Mouse (Mus musculus): ENCODE data around the gene B4galt4. TPM values are rescaled to one million over a fixed set of nuclear protein-coding genes. Genes with fewer than 3 reads are reported as not detected.
A peak's percentile ranks its signal among the peaks of the same experiment; 100 is the strongest.

The B4galt4 gene
- polyA plus RNA-seq, 1 experiment from 2014 or later, result 40.0 TPM

DNA sequence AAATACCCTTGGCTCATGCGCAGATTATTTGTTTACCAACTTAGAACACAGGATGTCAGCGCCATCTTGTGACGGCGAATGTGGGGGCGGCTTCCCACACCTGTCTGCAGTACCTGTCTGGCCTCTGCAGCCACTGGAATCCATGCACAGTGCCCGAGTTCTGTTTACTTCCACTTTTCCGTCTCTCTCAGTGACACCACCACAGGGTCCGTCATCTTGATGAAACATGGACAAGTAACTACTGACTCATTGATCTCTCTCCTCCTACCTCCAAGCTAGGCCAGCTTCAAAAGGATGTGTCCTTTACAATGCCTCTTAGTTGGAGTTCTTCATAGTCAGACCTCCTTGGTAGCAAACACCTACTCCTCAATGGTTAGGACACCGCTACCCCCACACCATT, 20.7 kb upstream of the B4galt4 start:
- ATAC-seq (ENCODE audit: low FRiP score) (no peak), DNase-seq (ENCODE audit: low spot score) (no peak)
- H3K4me1 ChIP-seq (replicated peaks; ENCODE audit: control insufficient read depth, insufficient read depth, low read length), result no peaks in the 10 kb centered on the region
- no peaks in the 10 kb centered on the region for H3K27me3 ChIP-seq (ENCODE audit: control insufficient read depth, insufficient read depth, low read length)
- no peak overlapping the region for H3K4me3 ChIP-seq (replicated peaks; ENCODE audit: low read length)
- H3K9me3 ChIP-seq (ENCODE audit: control insufficient read depth, low read length), result no peaks in the 10 kb centered on the region
- H3K4me2 ChIP-seq (replicated peaks), result no peak overlapping the region
- 95% methylated on average over 8 of the region's 9 CpGs for WGBS
- H3K36me3 ChIP-seq (replicated peaks; ENCODE audit: control insufficient read depth, insufficient read depth), result no peaks in the 10 kb centered on the region
- H3K27ac ChIP-seq, result no peak overlapping the region
- no peak overlapping the region for H3K9ac ChIP-seq

GRCm38 (mm10) chr16:38724256-38724655, 17.8 kb upstream of the B4galt4 start:
- Histone ChIP-seq H3K4me2 (replicated peaks) (no peak overlapping the region), H3K9ac (no peak overlapping the region), H3K27me3 (ENCODE audit: control insufficient read depth, insufficient read depth, low read length) (no peaks in the 10 kb centered on the region), H3K4me3 (replicated peaks; ENCODE audit: low read length) (no peak overlapping the region), H3K27ac (peak overlapping the region; percentile 43; the same call in 1 of the 2 replicates), H3K36me3 (replicated peaks; ENCODE audit: control insufficient read depth, insufficient read depth) (no peaks in the 10 kb centered on the region), H3K4me1 (replicated peaks; ENCODE audit: control insufficient read depth, insufficient read depth, low read length) (no peaks in the 10 kb centered on the region), H3K9me3 (ENCODE audit: control insufficient read depth, low read length) (no peaks in the 10 kb centered on the region)
- ATAC-seq (ENCODE audit: low FRiP score) (no peak), DNase-seq (ENCODE audit: low spot score) (no peak)
- WGBS, result 81% methylated on average over 8 of the region's 8 CpGs

DNA sequence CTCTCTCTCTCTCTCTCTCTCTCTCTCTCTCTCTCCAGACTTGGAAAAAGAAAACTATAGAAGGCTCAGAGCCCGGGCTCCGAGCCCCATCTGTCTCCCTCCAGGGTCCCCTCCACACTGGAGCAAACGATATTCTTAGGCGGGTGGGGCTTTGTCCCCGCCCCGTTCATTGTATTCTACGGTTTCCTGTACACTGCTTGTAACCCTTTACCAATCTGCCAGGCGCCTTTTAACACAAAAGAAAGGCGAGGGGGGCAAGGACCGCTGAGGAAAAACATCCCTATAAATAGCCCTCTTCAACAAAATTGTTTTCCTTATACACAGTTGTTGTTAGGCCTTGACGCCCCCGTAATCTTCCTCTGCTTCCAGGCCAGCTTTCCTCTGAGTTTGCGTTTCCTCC, 17.1 kb upstream of the B4galt4 start:
- H3K27ac ChIP-seq, result no peak overlapping the region

GRCm38 (mm10) chr16:38728576-38729132, 13.4 kb upstream of the B4galt4 start:
- Histone ChIP-seq H3K4me3 (replicated peaks; ENCODE audit: low read length) (no peak overlapping the region), H3K27ac (no peak overlapping the region), H3K9ac (no peak overlapping the region), H3K4me2 (replicated peaks) (no peak overlapping the region), H3K36me3 (replicated peaks; ENCODE audit: control insufficient read depth, insufficient read depth) (no peaks in the 10 kb centered on the region), H3K4me1 (replicated peaks; ENCODE audit: control insufficient read depth, insufficient read depth, low read length) (no peaks in the 10 kb centered on the region), H3K27me3 (ENCODE audit: control insufficient read depth, insufficient read depth, low read length) (no peaks in the 10 kb centered on the region), H3K9me3 (ENCODE audit: control insufficient read depth, low read length) (no peaks in the 10 kb centered on the region)
- ATAC-seq (ENCODE audit: low FRiP score) (no peak), DNase-seq (ENCODE audit: low spot score) (no peak)
- 94% methylated on average over 15 of the region's 15 CpGs for WGBS

More for the DNA sequence above, 17.1 kb upstream of the B4galt4 start:
- H3K4me2 ChIP-seq (replicated peaks), result no peak overlapping the region
- no peak overlapping the region for H3K9ac ChIP-seq
- WGBS, result 56% methylated on average over 13 of the region's 13 CpGs
- H3K4me3 ChIP-seq (replicated peaks; ENCODE audit: low read length), result no peak overlapping the region
- no peaks in the 10 kb centered on the region for H3K9me3 ChIP-seq (ENCODE audit: control insufficient read depth, low read length)
- no peak for DNase-seq (ENCODE audit: low spot score)
- no peak for ATAC-seq (ENCODE audit: low FRiP score)
- no peaks in the 10 kb centered on the region for H3K4me1 ChIP-seq (replicated peaks; ENCODE audit: control insufficient read depth, insufficient read depth, low read length)
- H3K36me3 ChIP-seq (replicated peaks; ENCODE audit: control insufficient read depth, insufficient read depth), result no peaks in the 10 kb centered on the region
- H3K27me3 ChIP-seq (ENCODE audit: control insufficient read depth, insufficient read depth, low read length), result no peaks in the 10 kb centered on the region

- Histone ChIP-seq H3K27ac (no peak overlapping the region), H3K9me3 (ENCODE audit: control insufficient read depth, low read length) (no peaks in the 10 kb centered on the region), H3K4me2 (replicated peaks) (no peak overlapping the region), H3K27me3 (ENCODE audit: control insufficient read depth, insufficient read depth, low read length) (no peaks in the 10 kb centered on the region), H3K9ac (no peak overlapping the region), H3K4me1 (replicated peaks; ENCODE audit: control insufficient read depth, insufficient read depth, low read length) (no peaks in the 10 kb centered on the region), H3K4me3 (replicated peaks; ENCODE audit: low read length) (no peak overlapping the region), H3K36me3 (replicated peaks; ENCODE audit: control insufficient read depth, insufficient read depth) (no peaks in the 10 kb centered on the region)
- DNase-seq (ENCODE audit: low spot score) (no peak), ATAC-seq (ENCODE audit: low FRiP score) (no peak)
- 84% methylated on average over 6 of the region's 6 CpGs for WGBS
Measured at GRCm38 (mm10) chr16:38729139-38729538, 12.9 kb upstream of the B4galt4 start.

- Histone ChIP-seq H3K27me3 (ENCODE audit: control insufficient read depth, insufficient read depth, low read length) (no peaks in the 10 kb centered on the region), H3K27ac (no peak overlapping the region), H3K4me2 (replicated peaks) (no peak overlapping the region), H3K4me3 (replicated peaks; ENCODE audit: low read length) (no peak overlapping the region), H3K4me1 (replicated peaks; ENCODE audit: control insufficient read depth, insufficient read depth, low read length) (no peaks in the 10 kb centered on the region), H3K9ac (no peak overlapping the region), H3K36me3 (replicated peaks; ENCODE audit: control insufficient read depth, insufficient read depth) (no peaks in the 10 kb centered on the region), H3K9me3 (ENCODE audit: control insufficient read depth, low read length) (no peaks in the 10 kb centered on the region)
- ATAC-seq (ENCODE audit: low FRiP score), result no peak; the same call in 1 of the 2 replicates
- 64% methylated on average over 15 of the region's 15 CpGs for WGBS
- DNase-seq (ENCODE audit: low spot score), result peak; percentile 75
Measured at GRCm38 (mm10) chr16:38729610-38730288, 12.3 kb upstream of the B4galt4 start.

DNA sequence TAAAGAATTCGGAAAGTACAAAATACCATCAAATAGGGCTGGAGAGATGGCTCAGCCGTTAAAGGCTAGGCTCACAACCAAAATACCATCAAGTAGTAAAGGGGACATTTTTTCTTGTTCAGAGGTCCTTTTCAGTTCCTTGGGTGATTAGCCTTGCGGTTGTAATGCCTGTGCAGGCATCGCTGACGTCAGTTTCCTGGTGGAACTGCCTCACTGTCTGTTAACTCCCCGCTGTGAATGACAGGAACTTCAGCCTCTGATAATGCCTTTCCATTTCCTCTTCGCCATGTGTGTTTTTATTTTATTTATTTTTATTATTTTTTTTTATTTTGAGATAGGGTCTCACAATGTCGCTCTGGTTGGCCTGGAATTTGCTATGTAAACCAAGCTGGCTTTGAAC, 11.1 kb upstream of the B4galt4 start:
- DNase-seq (ENCODE audit: low spot score) (no peak), ATAC-seq (ENCODE audit: low FRiP score) (no peak)
- H3K4me3 ChIP-seq (replicated peaks; ENCODE audit: low read length), result no peak overlapping the region
- WGBS, result 65% methylated on average over 8 of the region's 8 CpGs
- no peaks in the 10 kb centered on the region for H3K27me3 ChIP-seq (ENCODE audit: control insufficient read depth, insufficient read depth, low read length)
- no peaks in the 10 kb centered on the region for H3K36me3 ChIP-seq (replicated peaks; ENCODE audit: control insufficient read depth, insufficient read depth)
- H3K9me3 ChIP-seq (ENCODE audit: control insufficient read depth, low read length), result no peaks in the 10 kb centered on the region
- no peak overlapping the region for H3K9ac ChIP-seq
- H3K27ac ChIP-seq, result no peak overlapping the region
- no peak overlapping the region for H3K4me2 ChIP-seq (replicated peaks)
- H3K4me1 ChIP-seq (replicated peaks; ENCODE audit: control insufficient read depth, insufficient read depth, low read length), result no peaks in the 10 kb centered on the region

- H3K4me1 ChIP-seq (replicated peaks; ENCODE audit: control insufficient read depth, insufficient read depth, low read length), result peaks cover 6% of the 10 kb centered on the region; the same call in 1 of the 2 replicates
- ATAC-seq (ENCODE audit: low FRiP score), result 0 out of 2 replicates have a peak, but pooled peaks have one; percentile 1
- H3K4me2 ChIP-seq (replicated peaks), result peak overlapping the region; percentile 68
- DNase-seq (ENCODE audit: low spot score), result no peak
- no peaks in the 10 kb centered on the region for H3K36me3 ChIP-seq (replicated peaks; ENCODE audit: control insufficient read depth, insufficient read depth)
- H3K27ac ChIP-seq, result no peak overlapping the region
- 85% methylated on average over 13 of the region's 13 CpGs for WGBS
- peak overlapping the region; percentile 82 for H3K4me3 ChIP-seq (replicated peaks; ENCODE audit: low read length)
- H3K9ac ChIP-seq, result peak overlapping the region; percentile 91
- no peaks in the 10 kb centered on the region for H3K9me3 ChIP-seq (ENCODE audit: control insufficient read depth, low read length)
- no peaks in the 10 kb centered on the region for H3K27me3 ChIP-seq (ENCODE audit: control insufficient read depth, insufficient read depth, low read length)
Measured at GRCm38 (mm10) chr16:38741204-38741903, 710 bp upstream of the B4galt4 start.

DNA sequence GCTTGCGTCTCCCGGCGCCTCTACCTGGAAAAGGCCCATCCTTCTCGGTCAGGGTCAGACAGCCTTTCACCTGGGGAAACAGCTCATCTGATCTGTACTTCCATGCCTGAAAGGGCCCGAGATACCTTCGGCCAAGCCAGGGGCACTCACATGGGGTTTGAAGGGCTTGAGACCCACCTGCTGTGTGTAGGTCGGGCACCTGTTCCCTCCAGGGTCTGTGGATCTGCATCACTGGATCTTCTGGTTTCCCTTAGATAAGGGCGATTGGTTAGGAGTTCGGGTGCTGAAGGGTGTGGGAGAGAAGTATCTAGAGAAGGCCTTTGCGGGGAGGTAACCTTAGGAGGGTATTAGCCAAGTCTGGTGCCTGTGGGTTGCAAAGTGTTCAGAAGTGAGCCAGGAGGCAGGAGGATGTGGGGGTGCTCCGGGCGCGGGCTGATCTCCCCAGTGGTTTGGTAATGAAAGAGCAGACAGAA, 631 bp downstream of the B4galt4 start:
- H3K36me3 ChIP-seq (replicated peaks; ENCODE audit: control insufficient read depth, insufficient read depth), result no peaks in the 10 kb centered on the region
- H3K4me3 ChIP-seq (replicated peaks; ENCODE audit: low read length), result peak overlapping the region; percentile 82
- DNase-seq (ENCODE audit: low spot score) (peak; percentile 28), ATAC-seq (ENCODE audit: low FRiP score) (peak; percentile 64)
- peak overlapping the region; percentile 91 for H3K9ac ChIP-seq
- no peaks in the 10 kb centered on the region for H3K27me3 ChIP-seq (ENCODE audit: control insufficient read depth, insufficient read depth, low read length)
- H3K4me1 ChIP-seq (replicated peaks; ENCODE audit: control insufficient read depth, insufficient read depth, low read length), result peaks cover 6% of the 10 kb centered on the region; the same call in 1 of the 2 replicates
- H3K27ac ChIP-seq, result peak overlapping the region; percentile 84
- H3K9me3 ChIP-seq (ENCODE audit: control insufficient read depth, low read length), result no peaks in the 10 kb centered on the region
- H3K4me2 ChIP-seq (replicated peaks), result peak overlapping the region; percentile 68
- 0% methylated on average over 13 of the region's 13 CpGs for WGBS
